Mouse (Mus musculus): Measurements from ENCODE around the gene Hils1.
A peak's percentile ranks its signal among the peaks of the same experiment; 100 is the strongest.

GRCm38 (mm10) chr11:95009629-95010014, 42.2 kb downstream of the Hils1 start, which contains the start of gene Samd14:
- TF ChIP-seq POLR2A (IDR thresholded peaks at IDR 0.05; ENCODE audit: extremely low read depth, insufficient read depth, low read length) (peak; percentile 46; the same call in 1 of the 2 replicates), CTCF (IDR thresholded peaks at IDR 0.05; ENCODE audit: extremely low read depth, insufficient read depth, low read length) (no peak)
